ENCODE assay signal across 8 mouse cellular contexts in the genomic region with DNA sequence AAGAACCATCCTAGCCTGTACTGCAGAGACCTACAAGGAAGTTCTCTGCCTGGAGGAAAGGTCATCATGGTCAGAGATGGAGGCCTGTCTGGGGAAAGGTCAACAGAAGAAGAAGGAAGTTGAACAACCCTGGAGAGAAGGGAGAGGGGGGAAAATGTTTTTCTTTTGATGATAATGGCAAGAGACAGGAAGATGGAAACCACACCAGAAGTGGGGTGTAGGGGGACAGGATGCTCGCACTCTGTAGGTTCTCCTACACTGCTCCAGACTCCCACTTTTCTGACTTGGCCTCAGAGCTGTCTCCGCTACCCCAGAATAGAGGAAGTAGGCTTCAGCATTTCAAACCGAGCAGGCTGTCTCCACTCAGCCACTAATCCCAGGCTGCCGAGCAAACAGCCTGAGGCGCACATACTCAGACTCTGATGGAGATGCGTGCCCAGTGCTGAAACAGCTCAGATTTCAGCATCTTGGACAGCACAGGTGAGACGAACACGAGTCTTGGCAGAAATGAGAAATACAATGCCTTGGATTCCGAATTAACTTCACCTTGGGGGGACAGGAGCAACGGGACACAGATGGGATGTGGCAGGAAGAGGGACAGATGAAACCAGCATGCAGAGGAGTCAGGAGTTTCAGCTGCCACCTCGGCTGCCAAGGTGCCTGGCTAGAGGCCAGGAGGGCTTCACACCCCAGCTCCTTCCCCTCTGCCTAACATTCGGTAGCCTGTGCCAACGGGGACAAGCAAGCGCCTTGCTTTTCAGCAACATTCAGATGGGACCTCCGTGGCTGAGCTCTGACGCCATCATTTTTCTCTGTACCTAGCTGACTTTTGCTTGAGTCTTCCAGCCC. TPM values are rescaled to one million over a fixed set of nuclear protein-coding genes. Genes with fewer than 3 reads are reported as not detected.
DNase-seq lines count a peak whose midpoint lies in the region; ATAC-seq and TF ChIP-seq lines count a peak whose summit lies in the region.
"Had no signal": no experiment of that assay in that cellular context is flagged by ENCODE, and none has a peak within 500 bp of the region (broad histone marks: within the 10 kb centered on the region; RNA-seq: fewer than 3 reads in every experiment).

No protein-coding gene starts in this region.

- H3K36me3 ChIP-seq in E14TG2a.4 (ENCODE audit: insufficient read depth, low read length): peaks cover 4% of the 10 kb centered on the region; the same call in 1 of the 2 replicates
- peaks cover 69% of the 10 kb centered on the region for H3K36me3 ChIP-seq in embryonic facial prominence, embryonic 10.5 days (replicated peaks)
- no peaks in the 10 kb centered on the region for H3K36me3 ChIP-seq in midbrain, embryonic 14.5 days (ENCODE audit: control insufficient read depth, insufficient read depth, low read length)

- no peak overlapping the region for H3K9ac ChIP-seq in midbrain, embryonic 14.5 days (replicated peaks; ENCODE audit: low read length)

- H3K27me3 ChIP-seq in E14TG2a.4 (ENCODE audit: insufficient read depth, low read length): no peaks in the 10 kb centered on the region
- no peaks in the 10 kb centered on the region for H3K27me3 ChIP-seq in embryonic facial prominence, embryonic 10.5 days (replicated peaks; ENCODE audit: low read depth, poor library complexity, severe bottlenecking)
- H3K27me3 ChIP-seq in midbrain, embryonic 14.5 days (ENCODE audit: control insufficient read depth, insufficient read depth, low read length): no peaks in the 10 kb centered on the region

- intact Hi-C loops in heart, postnatal 10 days (cut with DNase I): no loop called here

- H3K4me3 ChIP-seq in E14TG2a.4 (replicated peaks; ENCODE audit: low read length): 0 out of 2 replicates have a peak overlapping the region, but pooled peaks have one; percentile 3
- H3K4me3 ChIP-seq in embryonic facial prominence, embryonic 10.5 days: peak overlapping the region; percentile 33
- H3K4me3 ChIP-seq in midbrain, embryonic 14.5 days (replicated peaks; ENCODE audit: low read depth, low read length): no peak overlapping the region
- H3K4me3 ChIP-seq: erythroblast, embryonic 14.5 days had no signal

- peak; percentile 53; the same call in 1 of the 2 replicates for ATAC-seq in midbrain, embryonic 14.5 days (ENCODE audit: low FRiP score, low TSS enrichment)

- peak overlapping the region; percentile 54; the same call in 1 of the 2 replicates for H3K27ac ChIP-seq in embryonic facial prominence, embryonic 10.5 days (replicated peaks)
- peak overlapping the region; percentile 14 for H3K27ac ChIP-seq in midbrain, embryonic 14.5 days (replicated peaks; ENCODE audit: low read depth, low read length)

- H3K9me3 ChIP-seq in E14TG2a.4 (ENCODE audit: low read length): no peaks in the 10 kb centered on the region
- H3K9me3 ChIP-seq in embryonic facial prominence, embryonic 10.5 days: no peaks in the 10 kb centered on the region
- no peaks in the 10 kb centered on the region for H3K9me3 ChIP-seq in midbrain, embryonic 14.5 days (ENCODE audit: control insufficient read depth, low read length)

- DNase-seq in 416B (ENCODE audit: low read depth): peak; percentile 88
- peak; percentile 69 for DNase-seq in embryonic facial prominence, embryonic 10.5 days (ENCODE audit: low spot score)
- peak; percentile 63 to 71 for DNase-seq in heart, postnatal 10 days
- peak; percentile 62 to 73 for DNase-seq in kidney, postnatal 4 days
- DNase-seq in midbrain, embryonic 14.5 days: peak; percentile 77
- peak; percentile 42 for DNase-seq in thymus, postnatal 4 days

- no peak for TF ChIP-seq CTCF in E14TG2a.4 (conservative IDR thresholded peaks at IDR 0.05; ENCODE audit: low read length)

- 18% methylated on average over 16 of the region's 16 CpGs for WGBS in embryonic facial prominence, embryonic 10.5 days
- 23% methylated on average over 16 of the region's 16 CpGs for WGBS in midbrain, embryonic 14.5 days

- peaks cover 52% of the 10 kb centered on the region for H3K4me1 ChIP-seq in E14TG2a.4 (replicated peaks; ENCODE audit: low read depth, low read length)
- H3K4me1 ChIP-seq in embryonic facial prominence, embryonic 10.5 days: peaks cover 46% of the 10 kb centered on the region
- peaks cover 23% of the 10 kb centered on the region for H3K4me1 ChIP-seq in midbrain, embryonic 14.5 days (ENCODE audit: control insufficient read depth, insufficient read depth, low read length)

- peak overlapping the region; percentile 47 for H3K4me2 ChIP-seq in midbrain, embryonic 14.5 days (ENCODE audit: low read length)

RNA-seq across cellular contexts. Expression of gene Elk3, which starts 49.6 kb away (rescaled TPM):
- polyA plus RNA-seq in embryonic facial prominence, embryonic 10.5 days (2016; fragmentation: Nextera tagmentation; extraction: Ambion mirVana): 25.3 and 30.6 TPM in 2 replicates
- total RNA-seq in heart, postnatal 10 days (2021): 100 to 1,000 TPM; 106 to 115 TPM
- 4.4 and 8.8 TPM in 2 replicates for polyA plus RNA-seq in midbrain, embryonic 14.5 days (2014; fragmentation: Nextera tagmentation; extraction: Ambion mirVana)
